Mouse (Mus musculus) c-Kit-positive CD71-positive TER-119-negative erythroid progenitor cells, embryonic 14.5 days (primary cell): Measurements from ENCODE around the gene Kmt2b.

Experiments used
- DNase-seq: peaks from one replicate; pipeline ENCODE4 v3.0.0-alpha.2; 2013; ENCODE audit warnings: low read depth

The Kmt2b gene

GRCm38 (mm10) chr7:30588676-30589434, at the start of gene Kmt2b:
Kmt2b (minus strand) TSS chr7:30588726.
- DNase-seq = peak; percentile 90

- DNase-seq = no peak
Observed at GRCm38 (mm10) chr7:30636395-30636794, 47.9 kb upstream of the Kmt2b start.

GRCm38 (mm10) chr7:30635752-30636151, 47.2 kb upstream of the Kmt2b start, which contains the start of gene Etv2:
Etv2 (minus strand) TSS chr7:30635852.
- DNase-seq = no peak

GRCm38 (mm10) chr7:30634621-30635020, 46.1 kb upstream of the Kmt2b start:
- peak; percentile 45 for DNase-seq

GRCm38 (mm10) chr7:30633762-30634412, 45.4 kb upstream of the Kmt2b start:
- no peak for DNase-seq

GRCm38 (mm10) chr7:30629013-30629412, 40.5 kb upstream of the Kmt2b start:
- DNase-seq = no peak

- DNase-seq = no peak
Observed at GRCm38 (mm10) chr7:30626647-30627046, 38.1 kb upstream of the Kmt2b start.

- peak; percentile 81 for DNase-seq
Observed at GRCm38 (mm10) chr7:30625530-30626384, 37.2 kb upstream of the Kmt2b start, which contains the start of gene Cox6b1. Cox6b1 (minus strand) TSS chr7:30626151.

- DNase-seq = peak; percentile 38
Observed at GRCm38 (mm10) chr7:30619202-30619601, 30.7 kb upstream of the Kmt2b start.

GRCm38 (mm10) chr7:30618658-30619057, 30.1 kb upstream of the Kmt2b start:
- DNase-seq = no peak

GRCm38 (mm10) chr7:30615049-30615760, 26.7 kb upstream of the Kmt2b start:
- no peak for DNase-seq

GRCm38 (mm10) chr7:30614454-30614853, 25.9 kb upstream of the Kmt2b start:
- no peak for DNase-seq

- no peak for DNase-seq
Observed at GRCm38 (mm10) chr7:30613529-30614112, 25.1 kb upstream of the Kmt2b start.

GRCm38 (mm10) chr7:30612654-30613402, 24.3 kb upstream of the Kmt2b start, which contains the start of gene Upk1a:
Upk1a (minus strand) TSS chr7:30612847.
- DNase-seq = no peak

- DNase-seq = no peak
Observed at GRCm38 (mm10) chr7:30610043-30610442, 21.5 kb upstream of the Kmt2b start.

- DNase-seq = no peak
Observed at GRCm38 (mm10) chr7:30608476-30608875, 19.9 kb upstream of the Kmt2b start.

- DNase-seq = no peak
Observed at GRCm38 (mm10) chr7:30607706-30608309, 19.3 kb upstream of the Kmt2b start.

- DNase-seq = no peak
Observed at GRCm38 (mm10) chr7:30604944-30605343, 16.4 kb upstream of the Kmt2b start.

GRCm38 (mm10) chr7:30604424-30604823, 15.9 kb upstream of the Kmt2b start:
- DNase-seq = no peak

GRCm38 (mm10) chr7:30602583-30602982, 14.1 kb upstream of the Kmt2b start:
- no peak for DNase-seq
